Mouse (Mus musculus): ENCODE measurements around the gene Slc26a5.

Gene Slc26a5

GRCm38 (mm10) chr5:21865346-21866107, at the start of gene Slc26a5:
Gene Slc26a5, minus strand, starts transcription at chr5:21865604.
- in situ Hi-C loops (cut with MboI, MseI): no loop called here

GRCm38 (mm10) chr5:21914776-21915175, 49.4 kb upstream of the Slc26a5 start:
- in situ Hi-C loops (cut with MboI, MseI): no loop called here

DNA sequence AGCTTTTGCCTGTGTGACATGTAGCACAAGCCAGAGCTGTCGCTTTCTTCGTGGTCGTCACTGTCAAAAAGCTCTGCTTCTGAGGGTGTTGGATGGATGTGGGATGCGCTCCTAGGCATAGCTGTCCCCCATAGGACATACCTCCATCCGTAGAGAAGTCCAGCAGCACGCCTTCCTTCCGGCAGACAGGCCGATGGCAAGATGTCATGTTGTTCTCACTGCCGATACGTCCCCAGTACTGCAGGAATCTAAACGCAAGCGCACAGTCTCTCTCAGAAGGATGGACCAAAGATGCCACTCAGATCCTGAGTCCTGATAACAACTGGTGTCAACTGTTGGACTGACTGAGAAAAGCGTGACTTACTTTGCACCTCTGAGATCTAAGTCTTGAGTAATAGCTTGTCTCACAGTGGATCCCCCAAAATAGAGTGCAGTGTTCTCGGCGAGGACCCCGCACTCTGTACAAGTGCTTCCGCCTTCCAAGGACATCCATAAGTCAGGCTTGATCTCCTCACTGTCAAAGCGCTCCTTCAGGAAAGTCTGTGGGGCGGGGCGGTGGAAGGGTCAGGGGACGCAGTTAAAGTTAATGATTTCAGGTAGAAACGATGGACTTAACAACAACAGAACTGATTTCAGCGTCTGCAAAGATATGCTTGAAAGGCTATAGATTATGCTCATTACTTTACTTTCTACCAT, 47.6 kb upstream of the Slc26a5 start:
- in situ Hi-C loops (cut with MboI, MseI): no loop called here

- in situ Hi-C loops (cut with MboI, MseI): no loop called here
Measured at GRCm38 (mm10) chr5:21910726-21911125, 45.3 kb upstream of the Slc26a5 start.

GRCm38 (mm10) chr5:21909713-21910112, 44.3 kb upstream of the Slc26a5 start:
- in situ Hi-C loops (cut with MboI, MseI): no loop called here

DNA sequence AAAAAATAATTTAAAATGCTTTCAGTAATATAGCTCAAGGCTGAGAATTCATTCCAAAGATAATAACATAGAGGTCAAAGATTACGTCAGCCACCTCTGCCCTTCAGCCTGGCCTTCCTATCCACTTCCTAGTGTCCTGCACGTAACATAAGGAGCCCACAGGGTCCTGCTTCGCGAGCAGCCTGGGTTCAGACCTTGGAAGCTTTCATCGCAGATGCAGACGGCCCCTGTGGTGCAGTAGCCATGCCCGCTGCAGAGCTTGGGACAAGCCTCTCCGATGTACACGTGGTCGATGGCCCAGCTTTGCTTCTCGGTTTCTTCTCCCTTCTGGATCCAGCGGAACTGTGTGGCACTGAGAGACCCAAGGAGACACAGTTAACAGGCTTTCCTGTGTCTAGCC, 36.0 kb upstream of the Slc26a5 start:
- in situ Hi-C loops (cut with MboI, MseI): no loop called here

GRCm38 (mm10) chr5:21900891-21901290, 35.5 kb upstream of the Slc26a5 start:
- in situ Hi-C loops (cut with MboI, MseI): no loop called here

DNA sequence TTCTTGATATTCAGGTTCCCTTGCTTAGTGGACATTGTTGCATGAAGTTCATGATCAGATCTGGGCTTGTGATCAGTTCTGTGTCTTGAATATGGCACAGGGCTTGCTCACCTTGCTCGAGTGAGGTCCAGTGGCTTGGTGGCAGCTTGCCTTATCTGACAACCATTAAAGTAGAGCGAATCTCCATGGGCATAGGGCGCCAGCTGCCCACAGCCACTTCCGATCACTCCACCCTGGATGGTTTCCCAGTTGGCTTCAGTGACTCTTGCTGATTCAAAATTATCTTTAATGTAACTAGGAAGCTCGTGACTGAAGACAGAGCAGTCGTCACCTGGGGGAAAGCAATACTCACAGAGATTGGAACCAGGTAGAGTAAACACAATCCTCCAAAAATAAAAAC, 33.5 kb upstream of the Slc26a5 start:
- in situ Hi-C loops (cut with MboI, MseI): no loop called here

DNA sequence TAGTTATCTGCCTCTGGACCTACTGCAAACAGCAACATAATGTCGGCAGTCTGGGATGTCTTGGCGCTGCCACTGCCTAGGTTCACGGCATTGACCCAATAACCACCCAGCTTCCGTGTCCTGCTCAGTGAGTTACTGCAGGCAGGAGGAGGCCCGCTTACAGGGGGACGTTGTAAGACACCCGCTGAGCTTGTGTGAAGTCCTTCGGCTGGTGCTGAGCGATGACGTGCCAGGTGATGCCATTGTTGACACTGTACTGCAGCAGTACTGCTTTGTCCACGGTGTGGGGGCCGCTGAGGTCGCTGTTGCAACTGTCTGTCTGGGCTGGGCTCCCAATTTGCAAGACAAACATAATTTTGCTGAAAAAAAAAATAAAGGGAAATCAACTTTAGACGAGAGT, 31.2 kb upstream of the Slc26a5 start:
- in situ Hi-C loops (cut with MboI, MseI): no loop called here

DNA sequence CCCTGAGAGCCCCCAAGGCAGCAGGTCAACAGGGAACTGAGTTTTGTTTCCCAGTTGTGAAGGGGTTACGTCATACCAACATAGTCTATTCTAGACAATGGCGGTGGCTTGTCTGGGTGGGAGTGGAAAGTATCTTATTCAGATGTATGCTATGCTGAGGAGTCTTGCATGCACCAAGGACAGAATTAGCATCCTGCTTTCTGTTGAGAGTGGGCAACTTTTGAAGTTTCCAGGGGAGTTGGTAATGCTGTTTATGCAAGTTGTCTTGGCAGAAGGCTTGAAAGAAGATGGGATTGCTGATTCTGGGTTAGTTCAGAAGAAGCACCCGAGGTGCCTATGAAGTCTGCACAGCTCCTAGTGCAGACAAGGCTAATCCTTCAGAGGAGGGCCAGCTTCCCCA, 28.8 kb upstream of the Slc26a5 start:
- in situ Hi-C loops (cut with MboI, MseI): no loop called here

- in situ Hi-C loops (cut with MboI, MseI): no loop called here
Measured at GRCm38 (mm10) chr5:21866750-21867149, 1.3 kb upstream of the Slc26a5 start.

DNA sequence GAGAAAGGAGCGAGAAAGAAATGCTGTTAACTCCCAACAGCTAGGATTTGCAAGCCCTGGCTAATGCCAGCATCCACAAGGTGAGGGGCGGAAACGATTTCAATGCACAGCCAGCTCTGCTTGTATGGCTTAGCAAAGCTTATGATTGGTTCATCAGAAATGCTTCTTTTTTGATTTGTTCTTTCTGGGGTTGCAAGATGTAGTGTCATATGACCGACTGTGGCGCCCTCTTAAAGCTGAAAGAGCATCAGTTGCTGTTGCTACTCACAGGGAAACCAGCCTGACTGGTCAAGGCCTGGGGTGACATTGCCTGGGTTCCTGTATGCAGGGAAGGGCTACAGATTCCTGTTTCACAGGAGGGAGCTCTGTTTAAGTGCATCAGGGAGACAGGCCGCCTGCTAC, 908 bp upstream of the Slc26a5 start:
- in situ Hi-C loops (cut with MboI, MseI): no loop called here

- in situ Hi-C loops (cut with MboI, MseI): no loop called here
Measured at GRCm38 (mm10) chr5:21858653-21859052, 6.8 kb downstream of the Slc26a5 start.

GRCm38 (mm10) chr5:21851679-21852340, 13.6 kb downstream of the Slc26a5 start:
- in situ Hi-C loops (cut with MboI, MseI): no loop called here

DNA sequence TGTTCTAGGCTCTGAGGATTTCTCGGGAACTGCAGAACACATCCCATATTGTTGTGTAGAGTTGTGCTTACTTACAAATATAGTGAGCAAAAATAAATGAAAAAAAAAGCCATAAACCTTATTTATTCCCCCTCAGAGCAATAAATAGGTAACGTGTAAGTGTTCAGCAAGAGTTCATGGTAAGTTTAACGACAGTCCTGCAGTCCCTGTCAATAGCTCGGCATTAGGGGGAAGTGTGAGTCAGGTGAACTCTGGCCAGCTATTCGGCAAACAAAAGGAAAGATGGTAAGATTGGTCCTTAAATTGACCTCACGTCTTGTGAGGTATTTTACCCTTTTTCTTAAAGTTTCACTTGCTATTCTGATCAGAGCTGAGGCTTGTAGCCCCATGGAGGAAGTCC, 18.0 kb downstream of the Slc26a5 start:
- in situ Hi-C loops (cut with MboI, MseI): no loop called here

DNA sequence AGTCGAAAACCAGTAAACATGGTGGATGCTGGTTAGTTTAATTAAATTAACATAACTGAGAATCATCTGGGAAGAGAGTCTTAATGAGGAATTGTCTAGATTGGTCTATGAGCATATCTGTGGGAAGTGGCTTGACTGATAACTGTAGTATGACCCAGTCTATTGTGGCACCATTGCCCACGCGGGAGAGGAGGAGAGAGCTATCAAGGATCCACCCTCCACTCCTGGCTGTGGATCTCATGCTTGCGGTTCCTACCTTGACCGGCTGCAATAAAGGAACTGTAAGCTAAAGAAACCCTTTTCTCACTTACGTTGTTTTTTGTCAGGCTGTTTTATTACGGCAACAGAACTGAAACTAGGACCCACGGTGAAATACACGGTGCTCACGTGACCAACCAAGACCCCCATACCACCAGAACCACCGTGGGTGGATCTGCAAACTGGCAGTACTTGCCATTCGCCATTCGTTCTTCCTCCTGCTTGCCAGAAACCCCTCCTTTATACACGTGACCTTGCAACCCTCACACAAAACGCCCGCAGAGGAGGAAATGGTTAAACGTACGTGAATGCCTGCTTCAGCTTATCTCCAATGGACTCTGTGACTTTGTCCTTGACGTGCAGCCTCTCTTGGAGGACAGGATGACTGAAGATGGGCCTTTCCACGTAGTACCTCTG, 18.7 kb downstream of the Slc26a5 start:
- in situ Hi-C loops (cut with MboI, MseI): no loop called here

GRCm38 (mm10) chr5:21844676-21845075, 20.7 kb downstream of the Slc26a5 start:
- in situ Hi-C loops (cut with MboI, MseI): no loop called here

DNA sequence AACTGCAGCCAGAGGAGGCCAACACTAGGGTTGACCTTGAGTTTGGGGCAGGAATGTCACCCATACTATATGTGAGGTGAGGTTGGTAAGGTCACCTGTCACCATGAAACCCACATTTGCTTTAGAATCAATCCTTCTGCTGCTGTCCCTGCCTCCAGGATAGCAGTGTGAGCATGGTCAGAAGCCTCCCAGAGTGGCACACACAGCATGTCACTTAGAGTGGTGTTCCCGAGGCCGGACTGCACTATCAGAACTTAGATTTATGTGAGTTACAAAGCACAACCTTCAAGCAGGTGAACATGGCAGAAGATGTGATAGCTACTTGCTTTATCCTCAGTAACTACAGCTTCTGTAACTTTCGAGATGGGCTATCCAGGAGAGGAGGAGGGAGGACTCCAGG, 33.6 kb downstream of the Slc26a5 start:
- in situ Hi-C loops (cut with MboI, MseI): no loop called here

DNA sequence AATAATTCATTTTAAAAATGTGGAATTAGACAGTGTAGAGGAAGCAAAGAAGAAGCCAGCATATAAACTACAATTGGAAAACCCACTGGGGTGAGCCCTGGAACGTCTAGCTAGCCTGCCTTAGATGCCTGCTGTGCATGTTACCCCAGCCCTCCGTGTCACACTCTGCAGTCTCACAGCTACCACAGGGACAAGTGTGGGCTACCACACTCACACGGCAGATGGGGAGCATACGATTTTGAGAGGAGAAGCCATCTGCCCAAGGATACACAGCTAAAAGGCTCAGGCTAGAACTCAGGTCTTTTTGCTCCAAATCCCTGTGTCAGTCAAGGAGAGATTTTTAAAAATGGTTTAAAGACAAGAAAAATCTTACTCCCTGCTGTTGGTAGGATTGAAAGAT, 36.5 kb downstream of the Slc26a5 start:
- in situ Hi-C loops (cut with MboI, MseI): no loop called here

- in situ Hi-C loops (cut with MboI, MseI): no loop called here
Measured at GRCm38 (mm10) chr5:21827643-21828042, 37.8 kb downstream of the Slc26a5 start.

DNA sequence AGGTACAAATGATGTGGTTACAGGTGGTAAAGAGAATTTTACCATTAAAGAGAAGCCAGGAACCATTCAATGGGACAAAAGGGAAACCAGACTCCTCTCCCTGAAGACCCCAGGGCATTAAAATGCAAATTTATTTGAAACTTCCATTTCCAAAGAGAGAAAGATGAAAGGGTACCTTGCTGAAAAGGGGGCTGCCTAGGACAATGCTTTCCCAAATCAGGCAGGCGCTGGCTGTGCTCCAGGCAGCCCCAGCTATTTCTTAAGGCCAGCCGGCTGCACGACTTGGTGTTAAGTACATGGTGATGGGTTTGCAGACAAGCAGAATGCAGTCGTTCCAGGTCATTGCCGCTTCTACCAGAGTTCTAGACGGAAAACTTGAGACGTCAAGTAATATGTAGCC, 39.0 kb downstream of the Slc26a5 start:
- in situ Hi-C loops (cut with MboI, MseI): no loop called here

GRCm38 (mm10) chr5:21813994-21814393, 51.4 kb downstream of the Slc26a5 start:
- in situ Hi-C loops (cut with MboI, MseI): loop anchor here (10.0 kb wide), 1 partner anchor 421 kb away; no protein-coding TSS in a partner anchor
